Mouse (Mus musculus) forebrain, embryonic 11.5 days (tissue): Measurements from ENCODE around the gene Akap6. TPM values are rescaled to one million over a fixed set of nuclear protein-coding genes. Genes with fewer than 3 reads are reported as not detected.

Source experiments
- ATAC-seq: fragments of 200-750 bp; cut with Nextera tagmentation; replicated peaks from 2 replicates; pipeline ENCODE4 v1.8.0; 2017; ENCODE audit warnings: moderate TSS enrichment; ENCODE audit not compliant: low FRiP score
- DNase-seq: peaks from one replicate; pipeline ENCODE4 v3.0.0-alpha.2; 2017; ENCODE audit warnings: low spot score
- H3K27ac ChIP-seq: fragments of 300-500 bp; sonication (generic); 2 replicates; pipeline ENCODE4 v1.5.1; 2014; ENCODE audit warnings: low read depth, low read length
- H3K27me3 ChIP-seq: fragments of 300-500 bp; sonication (generic); 2 replicates; pipeline ENCODE4 v1.6.1; 2014; ENCODE audit warnings: mild to moderate bottlenecking, low read length, mixed read lengths; ENCODE audit not compliant: control insufficient read depth, insufficient read depth
- H3K36me3 ChIP-seq: fragments of 300-500 bp; sonication (generic); 2 replicates; pipeline ENCODE4 v1.6.1; 2014; ENCODE audit warnings: mild to moderate bottlenecking, low read length, moderate library complexity, mixed read lengths; ENCODE audit not compliant: control insufficient read depth, insufficient read depth
- H3K4me1 ChIP-seq: fragments of 300-500 bp; sonication (generic); replicated peaks from 2 replicates; pipeline ENCODE4 v1.6.1; 2014; ENCODE audit warnings: low read length, mixed read lengths; ENCODE audit not compliant: control insufficient read depth, insufficient read depth
- H3K4me2 ChIP-seq: fragments of 300-500 bp; sonication (generic); 2 replicates; pipeline ENCODE4 v1.6.1; 2014; ENCODE audit warnings: low read depth, mild to moderate bottlenecking, low read length, moderate library complexity, mixed read lengths; ENCODE audit not compliant: severe bottlenecking
- H3K4me3 ChIP-seq: fragments of 300-500 bp; sonication (generic); 2 replicates; pipeline ENCODE4 v1.5.1; 2014; ENCODE audit warnings: low read depth, low read length
- H3K9ac ChIP-seq: fragments of 300-500 bp; sonication (generic); 2 replicates; pipeline ENCODE4 v1.6.1; 2014; ENCODE audit warnings: low read length
- H3K9me3 ChIP-seq: fragments of 300-500 bp; sonication (generic); 2 replicates; pipeline ENCODE4 v1.6.1; 2016; ENCODE audit warnings: low read length, mixed read lengths; ENCODE audit not compliant: control insufficient read depth
- WGBS: fragments of 180-500 bp; shearing (Covaris S2); extraction: QIAGEN DNeasy Blood & Tissue Kit; methylation state at CpG from one replicate; pipeline ENCODE4 v1.1.7; 2014; 5-methylcytosine and 5-hydroxymethylcytosine counted together
- polyA plus RNA-seq: library from polyadenylated mRNA; unstranded; fragments of >200 nt; fragmentation: Nextera tagmentation; extraction: Ambion mirVana; gene quantifications from 2 replicates; pipeline ENCODE4 v1.2.1, GENCODE M21; 2014

Gene Akap6
- polyA plus RNA-seq, 1 experiment from 2014 or later = 13.2 TPM

- DNase-seq = no peak
- 63% methylated on average over 5 of the region's 5 CpGs for WGBS
- Histone ChIP-seq H3K9me3 (no peaks in the 10 kb centered on the region), H3K4me3 (no peak overlapping the region), H3K9ac (no peak overlapping the region), H3K4me2 (no peak overlapping the region), H3K4me1 (peaks cover 5% of the 10 kb centered on the region; the same call in 1 of the 2 replicates), H3K27me3 (no peaks in the 10 kb centered on the region), H3K27ac (no peak overlapping the region), H3K36me3 (no peaks in the 10 kb centered on the region)
- ATAC-seq = no peak
These were observed 81.0 kb downstream of the Akap6 start for GRCm38 (mm10) chr12:52780216-52780615.

DNA sequence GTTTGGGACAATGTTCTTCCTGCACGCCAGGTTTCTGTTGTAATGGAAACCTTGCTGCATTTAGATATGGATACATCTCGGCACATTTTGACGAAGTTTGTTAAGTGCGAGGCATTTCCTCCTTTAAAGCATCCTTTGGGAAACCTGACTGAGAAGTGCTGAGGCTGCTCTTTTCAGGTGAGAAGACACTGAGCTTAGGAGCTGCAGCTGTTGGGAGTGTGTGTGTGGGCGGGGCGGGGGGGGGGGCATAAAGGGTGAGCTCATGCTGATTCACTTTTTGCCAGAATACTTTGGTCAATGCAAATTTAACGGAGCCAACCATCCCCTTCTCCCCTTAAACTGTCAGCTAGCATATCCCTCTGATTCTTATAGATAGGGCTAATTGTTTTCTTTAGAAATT is 81.9 kb downstream of the Akap6 start:
- H3K9me3 ChIP-seq = no peaks in the 10 kb centered on the region
- DNase-seq (no peak), ATAC-seq (no peak)
- no peak overlapping the region for H3K9ac ChIP-seq
- no peak overlapping the region for H3K4me3 ChIP-seq
- 73% methylated on average over 7 of the region's 7 CpGs for WGBS
- H3K4me1 ChIP-seq = peaks cover 5% of the 10 kb centered on the region; the same call in 1 of the 2 replicates
- no peak overlapping the region for H3K4me2 ChIP-seq
- no peaks in the 10 kb centered on the region for H3K36me3 ChIP-seq
- H3K27ac ChIP-seq = no peak overlapping the region
- no peaks in the 10 kb centered on the region for H3K27me3 ChIP-seq

DNA sequence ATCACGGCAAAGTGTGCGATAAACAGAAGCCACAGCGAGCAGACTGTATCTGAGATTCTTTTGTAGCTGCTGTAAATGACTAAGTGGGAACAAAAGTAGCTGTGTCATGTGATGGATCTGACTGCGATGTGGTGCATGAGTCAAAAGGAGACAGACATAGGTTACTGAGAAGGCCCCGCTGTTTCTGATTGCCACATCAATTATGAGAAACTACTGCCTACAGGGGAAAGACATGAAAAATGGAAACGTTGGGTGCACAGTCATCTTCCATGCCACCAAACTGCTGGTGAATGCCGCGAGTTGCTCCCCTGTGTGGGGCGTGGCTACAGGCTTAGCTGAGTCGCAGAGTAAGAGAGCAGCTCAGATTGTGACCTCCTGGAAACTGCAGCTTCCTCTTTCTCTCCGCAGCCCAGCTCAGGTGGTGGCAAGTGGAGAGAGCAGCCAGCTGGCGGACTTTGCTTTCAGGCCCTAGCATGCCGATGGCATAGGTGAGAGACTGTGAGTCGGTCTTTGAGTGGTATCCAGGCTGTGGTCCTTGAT is 83.8 kb downstream of the Akap6 start:
- Histone ChIP-seq H3K9me3 (no peaks in the 10 kb centered on the region), H3K36me3 (no peaks in the 10 kb centered on the region), H3K4me1 (peaks cover 7% of the 10 kb centered on the region; the same call in 1 of the 2 replicates), H3K27ac (no peak overlapping the region), H3K4me3 (no peak overlapping the region), H3K4me2 (peak overlapping the region; percentile 42), H3K9ac (peak overlapping the region; percentile 1), H3K27me3 (no peaks in the 10 kb centered on the region)
- ATAC-seq = 0 out of 2 replicates have a peak, but pooled peaks have one; percentile 46
- DNase-seq = no peak
- WGBS = 12% methylated on average over 14 of the region's 14 CpGs

GRCm38 (mm10) chr12:52785217-52785616 is 86.0 kb downstream of the Akap6 start:
- H3K27me3 ChIP-seq = no peaks in the 10 kb centered on the region
- no peak overlapping the region for H3K4me2 ChIP-seq
- H3K27ac ChIP-seq = no peak overlapping the region
- no peak overlapping the region for H3K9ac ChIP-seq
- DNase-seq (no peak), ATAC-seq (no peak)
- H3K4me1 ChIP-seq = peaks cover 7% of the 10 kb centered on the region; the same call in 1 of the 2 replicates
- H3K9me3 ChIP-seq = no peaks in the 10 kb centered on the region
- no peaks in the 10 kb centered on the region for H3K36me3 ChIP-seq
- no peak overlapping the region for H3K4me3 ChIP-seq

DNA sequence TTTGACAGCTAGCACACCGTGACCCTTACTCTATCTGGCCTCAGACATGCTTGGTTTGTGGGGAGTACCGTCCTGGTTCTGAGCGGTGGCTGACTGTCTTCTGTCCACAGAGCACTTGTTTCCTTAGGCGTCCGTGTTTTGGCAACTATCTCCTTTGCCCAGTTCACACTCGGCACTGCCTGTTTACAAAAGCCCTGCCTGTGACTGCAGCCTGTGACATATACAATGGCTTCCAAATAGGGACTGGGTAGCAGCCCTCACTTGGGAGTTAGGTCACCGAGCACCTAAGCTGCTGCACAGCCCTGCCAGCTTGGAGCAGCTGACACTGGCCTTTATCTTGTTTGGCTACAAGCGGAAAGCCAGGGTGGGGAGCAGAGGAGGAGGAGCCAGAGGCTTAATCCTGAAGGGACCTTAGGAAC is 91.2 kb downstream of the Akap6 start:
- 16% methylated on average over 8 of the region's 8 CpGs for WGBS
- H3K9ac ChIP-seq = no peak overlapping the region
- H3K9me3 ChIP-seq = no peaks in the 10 kb centered on the region
- H3K4me1 ChIP-seq = peaks cover 8% of the 10 kb centered on the region; the same call in 1 of the 2 replicates
- no peaks in the 10 kb centered on the region for H3K27me3 ChIP-seq
- H3K4me2 ChIP-seq = 0 out of 2 replicates have a peak overlapping the region, but pooled peaks have one; percentile 3
- no peak overlapping the region for H3K27ac ChIP-seq
- H3K36me3 ChIP-seq = no peaks in the 10 kb centered on the region
- no peak overlapping the region for H3K4me3 ChIP-seq
- DNase-seq (no peak), ATAC-seq (no peak)

GRCm38 (mm10) chr12:52794131-52794530 is 94.9 kb downstream of the Akap6 start:
- 87% methylated on average over 4 of the region's 4 CpGs for WGBS
- Histone ChIP-seq H3K9ac (no peak overlapping the region), H3K4me1 (peaks cover 6% of the 10 kb centered on the region; the same call in 1 of the 2 replicates), H3K4me3 (no peak overlapping the region), H3K9me3 (no peaks in the 10 kb centered on the region), H3K4me2 (no peak overlapping the region), H3K27ac (no peak overlapping the region), H3K27me3 (no peaks in the 10 kb centered on the region), H3K36me3 (no peaks in the 10 kb centered on the region)
- DNase-seq (no peak), ATAC-seq (no peak)

GRCm38 (mm10) chr12:52795551-52796470 is 96.6 kb downstream of the Akap6 start:
- Histone ChIP-seq H3K27me3 (no peaks in the 10 kb centered on the region), H3K4me2 (no peak overlapping the region), H3K27ac (no peak overlapping the region), H3K9me3 (no peaks in the 10 kb centered on the region), H3K4me1 (peaks cover under 1% of the 10 kb centered on the region; the same call in 1 of the 2 replicates), H3K36me3 (no peaks in the 10 kb centered on the region), H3K9ac (no peak overlapping the region), H3K4me3 (no peak overlapping the region)
- ATAC-seq (no peak), DNase-seq (no peak)
- 90% methylated on average over 18 of the region's 18 CpGs for WGBS

DNA sequence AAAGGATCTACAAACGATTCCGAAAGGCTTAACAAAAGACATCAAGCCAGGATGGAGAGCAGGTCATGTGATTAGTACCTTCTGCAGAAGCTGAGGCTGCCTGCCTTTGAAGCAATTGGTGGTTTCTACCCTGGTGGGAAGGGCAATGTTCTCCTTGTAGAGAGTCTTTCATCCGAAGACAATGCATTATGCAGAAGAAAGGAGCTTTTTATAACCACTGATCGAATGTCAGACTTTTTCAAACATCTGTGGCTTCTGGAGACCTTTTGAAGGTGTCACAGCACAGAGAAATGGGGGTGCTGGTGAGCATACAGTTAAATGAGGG is 97.2 kb downstream of the Akap6 start:
- Histone ChIP-seq H3K4me3 (no peak overlapping the region), H3K4me1 (no peaks in the 10 kb centered on the region; the same call in 1 of the 2 replicates), H3K27ac (no peak overlapping the region), H3K9ac (no peak overlapping the region), H3K4me2 (no peak overlapping the region), H3K27me3 (no peaks in the 10 kb centered on the region), H3K9me3 (no peaks in the 10 kb centered on the region), H3K36me3 (no peaks in the 10 kb centered on the region)
- DNase-seq (no peak), ATAC-seq (no peak)
- WGBS = 34% methylated on average over 4 of the region's 4 CpGs
